Mouse (Mus musculus) embryonic fibroblast, embryonic 13.5 days (primary cell): ENCODE data around the gene Iqcf1. TPM values are rescaled to one million over a fixed set of nuclear protein-coding genes. Genes with fewer than 3 reads are reported as not detected.

Source experiments
- H3K27ac ChIP-seq: 2 replicates; pipeline ENCODE4 v1.5.1; 2012; ENCODE audit warnings: low read length, control low read depth, inconsistent platforms; ENCODE audit not compliant: insufficient read depth
- H3K4me1 ChIP-seq: 2 replicates; pipeline ENCODE4 v1.6.1; 2011; ENCODE audit warnings: low read length; ENCODE audit not compliant: control insufficient read depth, insufficient read depth
- H3K4me3 ChIP-seq: 2 replicates; pipeline ENCODE4 v1.5.1; 2011; ENCODE audit warnings: mild to moderate bottlenecking, control low read depth, low read length; ENCODE audit not compliant: insufficient read depth
- CTCF ChIP-seq: IDR thresholded peaks from 2 replicates; pipeline ENCODE4 v1.5.1; 2011; ENCODE audit warnings: mild to moderate bottlenecking, control low read depth, low read length, moderate library complexity, borderline replicate concordance; ENCODE audit not compliant: insufficient read depth
- POLR2A ChIP-seq: IDR thresholded peaks from 2 replicates; pipeline ENCODE4 v1.6.1; 2011; ENCODE audit warnings: low read depth, mild to moderate bottlenecking, control low read depth, low read length, moderate library complexity
- polyA plus RNA-seq: library from polyadenylated mRNA; stranded (reverse); fragments of >200 nt; gene quantifications from 2 replicates; pipeline ENCODE4 v1.2.4, GENCODE M21; 2011; ENCODE audit warnings: low read depth; ENCODE audit not compliant: missing spikeins, insufficient read length

Iqcf1 gene
- polyA plus RNA-seq, 1 experiment, result not detected

GRCm38 (mm10) chr9:106464751-106465541 lies 34.8 kb upstream of the Iqcf1 start:
- H3K27ac ChIP-seq, result no peak overlapping the region
- TF ChIP-seq CTCF (no peak), POLR2A (no peak)
- no peaks in the 10 kb centered on the region for H3K4me1 ChIP-seq
- no peak overlapping the region for H3K4me3 ChIP-seq

GRCm38 (mm10) chr9:106465571-106466200 lies 34.1 kb upstream of the Iqcf1 start, which contains the start of gene Gpr62:
Gene Gpr62, minus strand, starts transcription at chr9:106465938.
- TF ChIP-seq CTCF (no peak), POLR2A (no peak)
- H3K27ac ChIP-seq, result no peak within 1 kb of the TSS
- H3K4me1 ChIP-seq, result no peaks in the 10 kb centered on the region
- no peak within 1 kb of the TSS for H3K4me3 ChIP-seq

GRCm38 (mm10) chr9:106466721-106467120 lies 33.0 kb upstream of the Iqcf1 start:
- H3K4me3 ChIP-seq, result no peak overlapping the region
- no peaks in the 10 kb centered on the region for H3K4me1 ChIP-seq
- TF ChIP-seq CTCF (no peak), POLR2A (no peak)
- H3K27ac ChIP-seq, result no peak overlapping the region

- Histone ChIP-seq H3K4me3 (no peak overlapping the region), H3K4me1 (peaks cover 6% of the 10 kb centered on the region), H3K27ac (no peak overlapping the region)
- TF ChIP-seq POLR2A, result no peak
- no peak for TF ChIP-seq CTCF
Observed at GRCm38 (mm10) chr9:106467746-106468145, 32.0 kb upstream of the Iqcf1 start.

GRCm38 (mm10) chr9:106469317-106469716 lies 30.4 kb upstream of the Iqcf1 start:
- Histone ChIP-seq H3K4me1 (peaks cover 6% of the 10 kb centered on the region), H3K27ac (no peak overlapping the region), H3K4me3 (no peak overlapping the region)
- TF ChIP-seq CTCF (peak; percentile 30; the same call in 1 of the 2 replicates), POLR2A (peak; percentile 51; the same call in 1 of the 2 replicates)

GRCm38 (mm10) chr9:106469776-106470175 lies 30.0 kb upstream of the Iqcf1 start:
- no peak overlapping the region for H3K27ac ChIP-seq
- H3K4me3 ChIP-seq, result no peak overlapping the region
- H3K4me1 ChIP-seq, result peaks cover 6% of the 10 kb centered on the region
- TF ChIP-seq POLR2A (peak; percentile 35; the same call in 1 of the 2 replicates), CTCF (no peak)

- no peak overlapping the region for H3K27ac ChIP-seq
- TF ChIP-seq POLR2A, result no peak; the same call in 1 of the 2 replicates
- TF ChIP-seq CTCF, result no peak
Observed at GRCm38 (mm10) chr9:106470991-106471750, 28.6 kb upstream of the Iqcf1 start.

GRCm38 (mm10) chr9:106471892-106472291 lies 27.9 kb upstream of the Iqcf1 start:
- H3K4me3 ChIP-seq, result no peak overlapping the region

More at GRCm38 (mm10) chr9:106470991-106471750, 28.6 kb upstream of the Iqcf1 start:
- Histone ChIP-seq H3K4me1 (peaks cover 6% of the 10 kb centered on the region), H3K4me3 (no peak overlapping the region)

GRCm38 (mm10) chr9:106472321-106472720 lies 27.4 kb upstream of the Iqcf1 start:
- Histone ChIP-seq H3K4me1 (peaks cover 6% of the 10 kb centered on the region), H3K27ac (peak overlapping the region; percentile 31), H3K4me3 (no peak overlapping the region)
- TF ChIP-seq CTCF (no peak), POLR2A (no peak)

More at GRCm38 (mm10) chr9:106471892-106472291, 27.9 kb upstream of the Iqcf1 start:
- Histone ChIP-seq H3K27ac (peak overlapping the region; percentile 31; the same call in 1 of the 2 replicates), H3K4me1 (peaks cover 6% of the 10 kb centered on the region)
- no peak for TF ChIP-seq CTCF
- TF ChIP-seq POLR2A, result peak; percentile 33; the same call in 1 of the 2 replicates
